Mouse (Mus musculus) NIH3T3 (cell line): ENCODE data around the gene Flot1.
A peak's percentile ranks its signal among the peaks of the same experiment; 100 is the strongest.

Source experiments
- DNase-seq: peaks from one replicate; pipeline ENCODE4 v3.0.0-alpha.2; 2012; ENCODE audit warnings: low read depth

Flot1 gene

DNA sequence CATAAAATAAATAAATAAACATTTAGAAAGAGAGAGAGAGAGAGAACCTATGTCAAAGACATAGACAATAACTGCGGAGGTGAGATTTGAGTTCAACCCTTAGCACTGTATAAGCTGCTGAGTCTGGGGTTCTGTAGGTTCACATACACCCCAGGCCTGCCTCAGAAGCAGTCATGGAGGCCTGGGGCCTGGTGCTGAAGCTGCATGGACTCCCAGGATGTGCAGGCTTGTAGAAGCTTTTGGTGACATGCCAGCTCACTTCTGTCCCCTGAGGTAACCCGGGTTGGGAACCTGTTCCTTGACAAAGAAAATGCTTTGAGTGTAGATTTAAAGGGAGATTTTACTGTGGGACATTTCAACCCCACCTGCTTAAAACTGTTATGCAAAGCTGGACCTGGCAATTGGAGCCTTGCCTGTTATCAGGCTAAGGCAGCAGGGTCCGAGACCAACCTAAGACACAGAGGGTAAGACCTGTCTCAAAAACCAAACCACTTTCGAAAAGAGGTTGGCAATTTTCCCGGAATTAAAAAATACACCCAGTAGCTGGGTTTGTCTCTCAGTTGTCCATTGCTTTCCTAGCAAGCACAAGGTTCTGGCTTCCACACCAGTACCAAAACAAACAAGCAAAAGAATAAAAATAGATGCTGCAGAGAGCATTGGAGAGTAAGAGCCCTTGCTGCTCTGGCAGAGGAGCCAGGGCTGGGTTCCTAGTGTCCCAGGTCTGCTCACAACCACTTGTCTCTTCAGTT, 12.0 kb upstream of the Flot1 start:
- DNase-seq, result no peak

DNA sequence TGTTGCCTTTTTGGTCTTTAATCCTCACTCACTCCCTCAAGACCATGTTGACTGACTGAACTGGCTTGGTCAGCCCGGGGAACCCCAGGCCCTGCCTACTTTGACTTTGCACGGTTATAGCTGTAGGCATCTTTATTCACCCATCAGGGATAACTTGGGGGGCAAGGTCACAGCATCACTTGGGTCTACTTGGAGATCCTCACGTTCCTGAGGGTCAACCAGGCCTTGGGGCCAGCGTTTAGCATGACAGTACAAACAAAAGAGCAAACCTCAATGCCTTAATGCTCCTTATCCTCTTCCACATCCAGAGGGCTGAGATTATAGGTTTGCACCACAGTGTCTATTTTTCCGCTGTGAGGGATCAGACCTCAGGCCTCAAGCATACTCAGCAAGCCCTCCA, 10.7 kb upstream of the Flot1 start:
- no peak for DNase-seq

DNA sequence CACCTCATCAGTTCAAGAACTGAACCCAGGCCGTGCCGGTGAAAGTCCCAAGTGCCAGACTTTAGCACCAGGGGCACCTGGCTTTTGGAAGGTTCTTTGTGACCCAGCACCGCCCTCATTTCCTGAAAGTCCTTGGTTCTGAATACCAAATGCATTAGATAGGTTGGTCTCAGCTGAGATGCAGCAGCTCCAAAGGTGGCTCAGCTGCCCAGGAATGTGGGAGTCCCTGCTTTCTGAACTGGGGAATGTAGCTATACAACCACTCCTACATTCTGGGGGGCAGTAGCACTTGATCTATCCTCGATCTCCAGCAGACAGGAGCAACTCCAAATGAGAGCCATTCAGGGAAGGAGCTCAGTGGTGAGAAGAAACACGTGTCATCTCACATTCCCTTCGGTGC, 10.3 kb upstream of the Flot1 start:
- DNase-seq, result no peak

DNA sequence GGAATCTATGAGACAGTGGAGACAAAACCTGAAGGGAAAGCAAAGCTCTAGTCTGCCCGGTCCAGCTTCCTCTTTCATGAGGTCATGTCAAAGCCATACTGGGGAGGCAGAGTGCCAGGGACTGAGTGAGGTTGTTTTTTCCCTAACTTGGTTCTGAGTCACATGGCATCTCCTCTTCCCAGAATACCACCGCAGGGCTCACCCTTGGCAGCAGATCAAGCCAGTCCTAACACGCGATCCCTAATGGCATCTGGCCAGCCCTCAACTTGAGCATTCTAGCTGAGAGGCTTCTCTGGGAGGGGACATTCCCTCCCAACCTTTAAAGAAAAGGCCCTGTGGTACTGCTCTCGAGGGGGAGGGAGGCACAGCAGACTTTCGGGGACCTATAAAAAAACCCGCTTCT, 9.8 kb upstream of the Flot1 start:
- DNase-seq, result peak; percentile 100

DNA sequence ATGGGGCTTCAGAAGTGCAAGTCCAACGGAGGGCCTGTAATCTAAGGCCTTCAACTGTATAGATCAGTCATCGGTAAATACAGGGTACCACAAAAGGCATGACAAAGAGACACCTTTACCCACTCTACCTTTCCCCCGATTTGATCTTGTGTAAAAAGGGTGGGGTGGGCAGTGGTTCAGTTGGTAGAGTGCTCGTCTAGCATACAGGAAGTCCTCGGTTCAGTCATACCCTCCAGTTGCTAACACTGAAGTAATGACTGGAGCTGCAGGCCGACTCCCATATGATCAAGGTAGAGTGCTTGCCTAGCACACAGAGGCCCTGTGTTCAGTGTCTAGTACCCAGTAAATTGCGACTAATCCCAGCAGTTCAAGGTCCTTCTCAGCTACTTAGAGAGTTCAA, 9.4 kb upstream of the Flot1 start:
- DNase-seq, result no peak

DNA sequence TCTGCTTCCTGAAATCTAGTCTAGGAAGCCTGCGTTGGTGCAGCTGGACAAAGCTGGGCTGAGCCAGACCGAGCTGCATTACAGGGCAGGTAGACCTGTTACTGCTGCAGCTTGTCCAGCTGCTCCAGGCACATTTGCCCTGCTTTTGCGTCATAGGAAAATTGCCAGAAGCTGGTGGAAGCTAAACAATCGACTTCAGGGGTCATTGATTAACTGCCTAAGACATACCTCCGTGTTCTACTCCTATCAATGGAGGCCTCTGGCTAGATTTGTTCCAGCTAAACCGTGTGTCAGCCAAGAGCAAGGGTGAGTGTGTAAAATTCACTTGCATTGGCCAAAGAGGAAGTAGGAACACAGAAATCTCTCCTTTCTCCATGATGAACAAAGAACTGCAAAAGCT, 8.4 kb upstream of the Flot1 start:
- DNase-seq, result peak; percentile 49

DNA sequence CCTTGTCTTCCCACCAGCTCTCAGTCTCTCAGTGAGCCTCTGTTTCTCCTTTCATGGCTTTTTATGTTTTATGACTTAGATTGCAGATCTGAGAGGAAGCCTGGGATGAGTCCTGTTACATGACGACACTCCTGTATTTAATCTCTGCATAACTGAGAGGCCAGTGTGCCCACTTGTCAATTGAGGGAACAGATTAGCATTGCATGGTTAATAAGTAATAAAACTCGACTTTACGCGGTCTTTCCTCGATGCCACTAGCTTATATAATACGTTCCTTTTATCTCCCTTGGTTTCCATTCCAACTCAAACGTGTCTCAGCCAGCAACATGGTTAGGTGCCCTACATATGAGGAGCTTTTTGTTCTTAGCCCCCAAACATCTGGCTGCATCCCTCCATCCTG, 7.2 kb upstream of the Flot1 start:
- no peak for DNase-seq

DNA sequence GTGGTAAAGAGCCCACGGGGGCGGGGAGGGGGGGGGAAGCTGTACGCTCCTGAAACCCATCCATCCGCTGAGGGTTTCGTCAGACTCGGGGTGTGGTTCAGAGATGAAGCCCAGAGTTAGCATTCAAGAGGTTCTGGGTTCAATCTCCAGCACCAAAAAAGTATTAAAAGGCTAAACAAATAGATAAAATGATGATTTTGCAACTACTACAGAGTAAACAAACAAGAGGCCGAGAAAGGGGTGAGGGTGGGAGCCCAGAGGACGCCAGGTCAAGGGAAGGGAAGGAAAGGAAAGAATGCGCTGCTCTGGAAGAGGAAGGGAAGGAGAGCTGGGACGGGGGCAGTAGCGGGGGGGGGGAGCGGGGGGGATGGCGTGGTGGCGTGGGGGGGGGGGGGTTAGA, 6.3 kb upstream of the Flot1 start:
- peak; percentile 22 for DNase-seq

DNA sequence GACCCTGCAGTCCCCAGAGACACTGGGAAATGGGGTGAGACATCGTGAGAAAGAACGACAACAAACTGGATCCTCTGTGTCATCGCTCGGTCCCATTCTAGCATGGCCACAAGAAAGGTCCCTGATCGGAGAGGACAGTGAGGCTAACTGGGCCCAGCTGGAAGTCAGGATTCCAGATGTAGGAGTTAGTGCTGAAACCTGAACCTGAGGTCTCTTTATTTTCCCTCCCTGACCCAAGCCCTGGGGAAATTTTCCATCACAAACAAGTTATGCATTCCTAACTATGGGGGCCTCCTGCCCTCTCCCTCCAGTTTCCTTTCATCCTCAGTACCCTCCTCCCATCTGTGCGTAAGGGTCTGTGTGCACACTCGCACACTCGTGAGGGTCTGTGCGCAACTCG, 5.8 kb upstream of the Flot1 start:
- DNase-seq, result peak; percentile 27

DNA sequence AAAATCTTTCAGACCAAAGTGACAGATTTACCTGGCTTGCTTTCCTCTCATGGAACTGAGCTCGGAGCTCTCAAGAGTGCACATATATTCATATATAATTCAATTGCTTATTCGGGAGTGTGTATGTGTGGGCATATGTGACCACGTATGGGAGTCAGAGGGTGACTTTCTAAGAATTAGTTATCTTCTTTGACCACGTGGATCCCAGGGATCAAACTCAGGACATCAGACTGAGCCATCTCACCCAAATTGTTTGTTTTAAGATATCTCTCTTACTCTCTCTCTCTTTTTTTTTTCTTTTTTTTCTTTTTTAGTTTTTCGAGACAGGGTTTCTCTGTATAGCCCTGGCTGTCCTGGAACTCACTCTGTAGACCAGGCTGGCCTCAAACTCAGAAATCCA, 2.9 kb upstream of the Flot1 start:
- no peak for DNase-seq

DNA sequence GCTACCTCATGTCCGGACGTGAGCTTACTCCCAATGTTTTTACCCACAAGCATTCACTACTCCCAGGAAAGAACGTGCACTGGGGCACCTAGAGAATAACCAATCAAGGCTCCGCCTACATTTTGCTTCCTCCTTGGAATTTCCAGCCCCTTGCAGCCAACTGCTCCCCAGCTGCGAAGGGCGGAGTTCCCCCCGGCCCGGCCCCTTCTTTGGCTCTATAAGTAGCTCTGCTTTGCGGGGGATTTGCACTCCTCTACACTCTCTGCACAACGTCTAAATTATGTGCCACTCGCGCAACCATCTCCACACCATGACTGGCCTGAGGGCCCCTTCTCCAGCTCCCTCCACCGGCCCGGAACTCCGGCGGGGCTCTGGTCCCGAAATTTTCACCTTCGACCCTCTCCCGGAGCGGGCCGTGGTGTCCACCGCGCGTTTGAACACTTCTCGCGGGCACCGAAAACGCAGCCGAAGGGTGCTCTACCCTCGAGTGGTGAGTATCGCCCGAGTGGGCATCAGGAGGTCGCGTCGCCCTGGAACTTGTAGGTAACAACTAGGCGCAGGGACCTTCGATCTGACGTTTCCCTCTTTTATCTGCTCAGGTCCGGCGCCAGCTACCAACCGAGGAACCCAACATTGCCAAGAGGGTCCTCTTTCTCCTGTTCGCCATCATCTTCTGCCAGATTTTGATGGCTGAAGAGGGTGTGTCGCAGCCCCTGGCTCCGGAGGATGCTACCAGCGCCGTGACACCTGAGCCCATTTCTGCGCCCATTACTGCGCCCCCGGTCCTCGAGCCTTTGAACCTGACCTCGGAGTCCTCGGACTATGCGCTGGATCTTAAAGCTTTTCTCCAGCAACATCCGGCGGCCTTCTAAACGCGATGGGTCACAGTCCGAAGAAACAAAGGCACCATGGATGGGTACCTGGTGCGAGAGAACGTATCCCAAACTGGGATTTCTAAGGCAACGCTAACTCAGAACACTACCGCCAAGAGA, 1.3 kb upstream of the Flot1 start, which contains the start of gene Ier3:
TSS of gene Ier3 (plus strand) at position 246 of the 992 bp plus-strand sequence.
- DNase-seq, result peak; percentile 96

DNA sequence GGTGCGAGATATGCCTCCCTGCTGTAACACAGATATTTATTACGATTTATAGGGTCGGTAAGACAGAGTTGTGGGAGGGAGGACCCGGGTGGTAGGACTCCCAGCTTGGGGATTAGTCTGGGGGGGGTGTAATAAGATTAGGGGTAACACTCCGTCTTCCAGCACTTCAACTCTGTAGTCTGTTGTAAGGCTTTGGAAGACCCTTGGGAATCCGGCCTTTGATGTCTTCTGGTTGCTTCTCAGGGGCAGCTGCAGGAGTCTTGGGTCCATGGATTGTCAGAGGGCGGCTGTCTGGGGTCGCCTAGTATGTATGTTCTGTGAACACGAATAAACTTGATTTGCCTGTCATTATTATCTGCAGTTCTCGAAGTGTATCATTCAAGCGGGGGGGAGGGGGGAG, 466 bp upstream of the Flot1 start:
- no peak for DNase-seq

DNA sequence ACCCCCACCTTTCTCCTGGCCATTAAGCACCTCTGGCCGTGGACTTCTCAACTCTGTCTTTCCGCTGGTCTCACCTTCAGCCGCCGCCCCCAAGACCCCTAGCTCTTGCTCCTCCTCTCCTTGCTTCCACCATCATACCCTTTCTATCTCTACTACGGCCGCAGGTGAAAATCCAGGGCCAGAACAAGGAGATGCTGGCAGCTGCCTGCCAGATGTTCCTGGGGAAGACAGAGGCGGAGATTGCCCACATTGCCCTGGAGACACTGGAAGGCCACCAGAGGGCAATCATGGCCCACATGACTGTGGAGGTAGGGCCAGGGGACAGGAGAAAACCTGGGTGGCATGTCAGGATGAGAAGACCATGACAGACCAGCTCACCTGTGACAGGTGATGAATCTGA, 1.4 kb downstream of the Flot1 start:
- peak; percentile 39 for DNase-seq

DNA sequence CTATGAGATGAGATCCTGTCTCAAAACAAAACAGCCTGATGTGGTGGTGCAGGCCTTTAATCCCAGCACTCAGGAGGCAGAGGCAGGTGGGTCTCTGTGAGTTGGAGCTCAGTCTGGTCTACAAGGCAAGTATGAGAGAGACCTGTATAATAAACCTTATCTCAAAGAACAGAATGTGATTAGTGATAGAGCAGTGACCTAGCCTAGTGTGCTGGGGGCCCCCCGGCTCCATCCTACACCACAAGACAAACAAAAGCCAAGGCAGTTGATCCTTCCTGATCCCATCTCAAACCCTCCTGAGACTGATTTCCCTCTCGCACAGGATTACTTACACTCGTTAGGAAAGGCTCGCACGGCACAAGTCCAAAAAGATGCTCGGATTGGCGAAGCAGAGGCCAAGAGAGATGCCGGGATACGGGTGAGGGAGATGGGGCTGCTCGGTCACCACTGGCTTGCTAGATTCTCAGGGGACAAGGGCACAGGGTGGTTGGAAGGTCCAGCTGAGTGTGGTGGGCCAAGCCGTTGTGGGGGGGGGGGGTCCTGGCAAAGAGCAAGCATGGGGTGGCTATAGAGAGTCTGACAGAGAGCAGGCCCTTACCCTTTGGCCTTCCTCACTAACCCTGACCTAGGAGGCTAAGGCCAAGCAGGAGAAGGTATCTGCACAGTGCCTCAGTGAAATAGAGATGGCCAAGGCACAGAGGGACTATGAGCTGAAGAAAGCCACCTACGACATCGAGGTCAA, 2.2 kb downstream of the Flot1 start:
- no peak for DNase-seq

DNA sequence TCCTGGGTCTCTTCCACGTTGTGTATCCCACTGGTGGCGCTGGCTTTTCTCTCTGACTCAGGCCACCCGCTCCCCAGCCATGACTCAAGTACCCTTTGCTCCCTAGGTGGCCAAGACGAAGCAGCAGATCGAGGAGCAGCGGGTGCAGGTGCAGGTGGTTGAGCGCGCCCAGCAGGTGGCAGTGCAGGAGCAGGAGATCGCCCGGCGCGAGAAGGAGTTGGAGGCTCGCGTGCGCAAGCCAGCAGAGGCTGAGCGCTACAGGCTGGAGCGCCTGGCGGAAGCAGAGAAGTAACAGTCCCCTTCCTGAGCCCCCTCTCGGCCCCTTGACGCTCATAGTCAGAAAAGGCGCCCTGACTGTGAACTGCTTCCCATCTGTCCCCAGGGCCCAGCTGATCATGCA, 6.7 kb downstream of the Flot1 start:
- DNase-seq, result peak; percentile 83

DNA sequence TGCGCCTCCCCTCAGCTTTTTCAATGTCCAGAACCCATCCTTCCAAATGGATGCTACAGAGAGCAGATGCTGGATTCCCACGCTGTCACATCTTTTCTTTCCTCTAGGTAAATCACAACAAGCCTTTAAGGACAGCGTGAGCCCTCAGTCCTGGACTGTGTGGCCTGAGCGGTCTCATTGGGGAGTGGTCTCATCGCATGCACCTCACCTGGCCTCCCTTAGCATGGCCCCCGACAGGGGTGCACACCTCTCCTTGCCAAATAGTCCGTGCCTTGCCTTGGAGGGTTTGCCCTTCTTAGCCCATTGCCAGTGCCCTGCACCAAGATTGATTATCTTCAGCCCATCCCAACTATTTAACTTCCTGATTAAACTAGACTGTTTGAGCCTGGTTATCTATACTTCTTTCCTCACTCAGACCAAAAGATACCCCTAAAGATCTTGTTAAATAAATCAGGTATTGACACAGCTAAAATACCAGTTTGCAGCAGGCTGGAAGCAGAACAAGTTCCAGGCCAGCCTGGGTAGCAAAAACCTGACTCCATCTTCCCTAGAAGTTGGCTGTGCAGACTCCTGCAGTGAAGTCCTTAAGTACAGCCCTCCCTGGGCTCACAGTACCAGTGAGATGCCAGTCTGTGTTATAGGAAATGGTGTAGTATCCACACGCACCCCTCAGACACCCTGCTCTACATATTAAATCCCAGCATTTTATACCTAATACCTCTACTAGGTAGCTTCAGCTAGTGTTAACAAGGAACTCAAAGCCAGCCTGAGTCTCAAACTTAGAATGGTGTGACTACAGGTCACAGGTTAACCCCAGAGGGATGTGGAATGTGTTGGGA, 9.6 kb downstream of the Flot1 start:
- peak; percentile 37 for DNase-seq

DNA sequence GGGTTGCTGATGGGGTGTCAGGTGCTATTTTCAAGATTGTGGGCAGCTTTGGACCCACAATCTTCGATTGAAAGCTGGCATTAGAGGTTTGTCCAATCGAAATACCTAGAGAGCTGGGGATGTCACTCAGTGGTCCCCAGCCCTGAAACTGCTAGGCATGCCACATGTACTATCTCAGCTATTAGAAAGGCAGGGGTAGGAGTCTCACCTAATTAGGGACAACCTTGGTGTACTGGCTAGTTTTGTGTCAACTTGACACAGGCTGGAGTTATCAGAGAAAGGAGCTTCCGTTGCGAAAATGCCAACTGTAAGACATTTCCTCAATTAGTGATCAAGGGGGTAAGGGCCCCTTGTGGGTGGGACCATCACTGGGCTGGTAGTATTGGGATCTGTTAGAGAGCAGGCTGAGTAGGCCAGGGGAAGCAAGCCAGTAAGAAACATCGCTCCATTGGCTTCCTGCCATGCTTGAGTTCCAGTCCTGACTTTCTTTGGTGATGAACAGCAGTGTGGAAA, 10.3 kb downstream of the Flot1 start:
- DNase-seq, result peak; percentile 80

DNA sequence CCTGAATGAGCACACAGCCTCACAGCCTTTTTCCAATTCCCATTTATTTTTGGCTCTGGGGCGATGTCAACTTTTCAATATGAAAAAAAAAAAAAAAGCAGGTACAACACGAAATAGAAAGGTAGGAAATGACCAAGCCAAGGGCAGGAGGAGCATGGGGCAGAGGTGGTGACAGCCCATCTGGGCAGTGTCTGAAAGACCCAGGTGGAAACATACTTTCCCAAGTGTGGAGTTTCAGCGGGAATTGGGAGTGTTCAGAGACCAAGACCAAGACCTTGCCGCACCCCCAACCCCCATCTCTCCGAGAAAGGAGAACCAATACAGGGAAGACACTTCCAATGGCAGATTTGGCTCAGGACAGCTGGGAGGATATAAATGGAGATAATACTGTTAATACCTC, 10.9 kb downstream of the Flot1 start:
- peak; percentile 26 for DNase-seq

DNA sequence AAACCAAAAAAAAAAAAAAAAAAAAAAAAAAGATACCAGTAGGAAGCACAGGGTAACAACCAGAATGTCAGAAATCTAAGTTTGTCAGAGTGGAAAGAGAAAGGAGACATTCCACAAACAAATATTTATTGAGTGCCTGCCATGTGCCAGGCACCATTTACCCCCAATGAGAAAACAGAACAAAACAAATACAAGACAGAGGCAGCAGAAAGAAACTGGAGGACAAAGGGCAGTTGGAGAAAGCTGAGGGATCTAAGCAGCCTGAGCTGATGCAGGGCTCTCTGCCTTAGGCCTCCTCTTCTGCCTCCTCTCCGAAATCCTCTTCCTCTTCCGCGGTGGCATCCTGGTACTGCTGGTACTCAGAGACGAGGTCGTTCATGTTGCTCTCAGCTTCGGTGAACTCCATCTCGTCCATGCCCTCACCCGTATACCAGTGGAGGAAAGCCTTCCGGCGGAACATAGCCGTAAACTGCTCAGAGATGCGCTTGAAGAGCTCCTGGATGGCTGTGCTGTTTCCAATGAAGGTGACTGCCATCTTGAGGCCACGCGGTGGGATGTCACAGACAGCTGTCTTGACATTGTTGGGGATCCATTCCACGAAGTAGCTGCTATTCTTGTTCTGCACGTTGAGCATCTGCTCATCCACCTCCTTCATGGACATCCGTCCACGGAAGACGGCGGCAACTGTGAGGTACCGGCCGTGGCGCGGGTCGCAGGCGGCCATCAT, 11.8 kb downstream of the Flot1 start:
- peak; percentile 34 for DNase-seq

DNA sequence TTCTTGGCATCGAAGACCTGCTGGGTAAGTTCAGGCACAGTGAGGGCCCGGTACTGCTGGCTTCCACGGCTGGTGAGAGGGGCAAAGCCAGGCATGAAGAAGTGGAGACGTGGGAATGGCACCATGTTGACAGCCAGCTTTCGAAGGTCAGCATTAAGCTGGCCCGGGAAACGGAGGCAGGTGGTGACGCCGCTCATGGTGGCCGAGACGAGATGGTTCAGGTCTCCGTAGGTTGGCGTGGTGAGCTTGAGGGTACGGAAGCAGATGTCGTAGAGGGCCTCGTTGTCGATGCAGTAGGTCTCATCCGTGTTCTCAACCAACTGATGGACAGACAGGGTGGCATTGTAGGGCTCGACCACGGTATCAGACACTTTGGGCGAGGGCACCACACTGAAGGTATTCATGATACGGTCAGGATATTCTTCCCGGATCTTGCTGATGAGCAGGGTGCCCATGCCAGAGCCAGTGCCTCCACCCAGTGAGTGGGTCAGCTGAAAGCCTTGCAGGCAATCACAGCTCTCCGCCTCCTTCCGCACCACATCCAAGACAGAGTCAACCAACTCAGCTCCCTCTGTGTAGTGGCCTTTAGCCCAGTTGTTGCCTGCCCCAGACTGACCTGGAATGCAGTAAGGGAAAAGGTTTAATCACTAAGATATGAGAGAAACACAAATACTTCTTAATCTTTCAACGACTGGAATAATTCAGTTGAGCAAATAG, 12.6 kb downstream of the Flot1 start:
- peak; percentile 50 for DNase-seq
